Mouse (Mus musculus) G1E (cell line): ENCODE results near the gene Gtpbp3. TPM values are rescaled to one million over a fixed set of nuclear protein-coding genes. Genes with fewer than 3 reads are reported as not detected.

Experiments used
- ATAC-seq: 2 replicates; pipeline ENCODE4 v1.8.0; 2016; ENCODE audit warnings: mild to moderate bottlenecking; ENCODE audit not compliant: insufficient number of reproducible peaks, poor library complexity, low FRiP score, severe bottlenecking; ENCODE audit errors: extremely low read depth
- DNase-seq: peaks from one replicate; pipeline ENCODE4 v3.0.0; 2012; ENCODE audit warnings: low spot score
- H3K27me3 ChIP-seq: 2 replicates; pipeline ENCODE4 v1.6.1; 2012; ENCODE audit warnings: mild to moderate bottlenecking, low read length, inconsistent platforms; ENCODE audit not compliant: insufficient read depth
- H3K36me3 ChIP-seq: replicated peaks from 2 replicates; pipeline ENCODE3; 2012; ENCODE audit warnings: mild to moderate bottlenecking, inconsistent platforms
- H3K4me1 ChIP-seq: 2 replicates; pipeline ENCODE4 v1.6.1; 2012; ENCODE audit warnings: low read depth, low read length, inconsistent platforms, mixed read lengths; ENCODE audit not compliant: insufficient read depth
- H3K4me3 ChIP-seq: 2 replicates; pipeline ENCODE4 v1.5.1; 2012; ENCODE audit warnings: low read depth, mild to moderate bottlenecking, inconsistent platforms, low read length, moderate library complexity, mixed read lengths
- H3K9me3 ChIP-seq: replicated peaks from 2 replicates; pipeline ENCODE4 v1.6.1; 2012; ENCODE audit warnings: inconsistent platforms
- CTCF ChIP-seq: IDR thresholded peaks from 2 replicates; pipeline ENCODE4 v1.5.1; 2012; ENCODE audit warnings: low read depth, low read length, inconsistent platforms, mixed read lengths
- GATA1 ChIP-seq: IDR thresholded peaks from 2 replicates; pipeline ENCODE4 v1.6.1; 2012; ENCODE audit warnings: borderline replicate concordance, low read length, inconsistent platforms, mixed read lengths
- GATA2 ChIP-seq: IDR thresholded peaks from 2 replicates; pipeline ENCODE4 v1.6.1; 2012; ENCODE audit warnings: low read depth, low read length, inconsistent platforms, borderline replicate concordance
- POLR2AphosphoS5 ChIP-seq: IDR thresholded peaks from 2 replicates; pipeline ENCODE4 v1.6.1; 2012; ENCODE audit warnings: low read depth, low read length, inconsistent platforms; ENCODE audit not compliant: insufficient replicate concordance
- TAL1 ChIP-seq: conservative IDR thresholded peaks from 2 replicates; pipeline ENCODE4 v1.6.1; 2012; ENCODE audit warnings: low read depth, low read length, inconsistent platforms, mixed read lengths
- polyA plus RNA-seq: library from polyadenylated mRNA; stranded (reverse); fragments of >175 nt; gene quantifications from 2 replicates; pipeline ENCODE4 v1.2.3, GENCODE M21; 2012
- total RNA-seq, 2 experiments: library from RNA; stranded (forward) in 1 of 2; stranded (reverse) in 1 of 2; fragments of 200-1000 nt in 1 of 2; fragments of >200 nt in 1 of 2; fragmentation: Nextera tagmentation in 1 of 2; gene quantifications; 2 replicates each; pipeline ENCODE4 v1.2.3; 2014 to 2017

Gtpbp3 gene
- total and polyA plus RNA-seq, 3 experiments: 6.4 to 26.1 (median 14.6) TPM

GRCm38 (mm10) chr8:71488454-71488853, 551 bp downstream of the Gtpbp3 start:
- Histone ChIP-seq H3K4me3 (peak overlapping the region; percentile 88), H3K36me3 (peaks cover 44% of the 10 kb centered on the region), H3K9me3 (no peaks in the 10 kb centered on the region), H3K27me3 (peaks cover 11% of the 10 kb centered on the region; the same call in 1 of the 2 replicates), H3K4me1 (peaks cover 58% of the 10 kb centered on the region)
- ATAC-seq (peak; percentile 90), DNase-seq (peak; percentile 96)
- TF ChIP-seq POLR2AphosphoS5 (no peak), CTCF (no peak), GATA2 (no peak), GATA1 (no peak), TAL1 (no peak)

- no peaks in the 10 kb centered on the region for H3K27me3 ChIP-seq
- peaks cover 12% of the 10 kb centered on the region for H3K4me1 ChIP-seq
- peaks cover 60% of the 10 kb centered on the region for H3K36me3 ChIP-seq
- H3K9me3 ChIP-seq: no peaks in the 10 kb centered on the region
- H3K4me3 ChIP-seq: no peak overlapping the region
- peak; percentile 34; the same call in 1 of the 2 replicates for ATAC-seq
- DNase-seq: peak; percentile 81
- TF ChIP-seq CTCF (peak; percentile 47), GATA1 (no peak)
Observed at GRCm38 (mm10) chr8:71495039-71495438, 7.1 kb downstream of the Gtpbp3 start.

GRCm38 (mm10) chr8:71495811-71496210, 7.9 kb downstream of the Gtpbp3 start:
- H3K27me3 ChIP-seq: no peaks in the 10 kb centered on the region
- peaks cover 53% of the 10 kb centered on the region for H3K36me3 ChIP-seq
- ATAC-seq: no peak
- TF ChIP-seq CTCF: no peak
- no peak for TF ChIP-seq TAL1
- no peaks in the 10 kb centered on the region for H3K9me3 ChIP-seq
- no peak overlapping the region for H3K4me3 ChIP-seq
- no peak for DNase-seq
- H3K4me1 ChIP-seq: peaks cover 8% of the 10 kb centered on the region

- ATAC-seq (no peak), DNase-seq (no peak)
- Histone ChIP-seq H3K36me3 (peaks cover 46% of the 10 kb centered on the region), H3K9me3 (no peaks in the 10 kb centered on the region), H3K4me3 (no peak overlapping the region), H3K4me1 (peaks cover 4% of the 10 kb centered on the region), H3K27me3 (no peaks in the 10 kb centered on the region)
- TF ChIP-seq GATA1: no peak
Observed at GRCm38 (mm10) chr8:71496481-71496880, 8.6 kb downstream of the Gtpbp3 start.

- Histone ChIP-seq H3K4me1 (peaks cover 4% of the 10 kb centered on the region; the same call in 1 of the 2 replicates), H3K4me3 (no peak overlapping the region), H3K9me3 (no peaks in the 10 kb centered on the region), H3K36me3 (peaks cover 39% of the 10 kb centered on the region), H3K27me3 (no peaks in the 10 kb centered on the region)
- ATAC-seq: no peak
- no peak for DNase-seq
- TF ChIP-seq GATA1 (no peak), POLR2AphosphoS5 (no peak), CTCF (no peak), TAL1 (no peak), GATA2 (no peak)
Observed at GRCm38 (mm10) chr8:71497077-71497645, 9.3 kb downstream of the Gtpbp3 start.

- H3K9me3 ChIP-seq: no peaks in the 10 kb centered on the region
- no peak for DNase-seq
- H3K36me3 ChIP-seq: peaks cover 31% of the 10 kb centered on the region
- peaks cover 4% of the 10 kb centered on the region; the same call in 1 of the 2 replicates for H3K4me1 ChIP-seq
- no peak for ATAC-seq
- TF ChIP-seq CTCF (no peak), TAL1 (no peak), GATA2 (no peak)
- H3K27me3 ChIP-seq: no peaks in the 10 kb centered on the region
- H3K4me3 ChIP-seq: no peak overlapping the region
Observed at GRCm38 (mm10) chr8:71497881-71498501, 10.1 kb downstream of the Gtpbp3 start.
